Comparison of ENCODE assay signal across 18 mouse cellular contexts in the genomic region with DNA sequence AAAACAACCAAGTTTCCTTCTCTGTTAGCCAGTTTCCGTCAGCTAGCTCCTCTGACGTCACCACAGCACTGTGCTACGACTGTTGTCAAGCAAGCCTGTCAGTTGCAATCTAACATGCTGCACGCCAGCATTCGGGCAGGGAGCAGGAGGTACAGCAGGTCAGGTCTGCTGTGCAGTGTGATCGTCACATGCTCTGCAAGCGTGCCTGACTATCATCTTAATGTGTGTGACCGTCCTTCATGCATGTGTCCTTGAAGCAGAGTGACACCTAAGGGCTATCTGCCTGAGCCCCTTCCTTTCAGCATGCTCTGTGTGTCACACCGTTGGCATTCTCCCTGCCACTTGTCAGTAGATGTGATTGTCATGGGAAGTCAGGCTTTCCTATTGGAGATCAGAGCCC.
DNase-seq lines count a peak whose midpoint lies in the region; ATAC-seq and TF ChIP-seq lines count a peak whose summit lies in the region.
"Had no signal": no experiment of that assay in that cellular context is flagged by ENCODE, and none has a peak within 500 bp of the region (broad histone marks: within the 10 kb centered on the region; RNA-seq: fewer than 3 reads in every experiment).

No protein-coding gene starts in this region.

- 0 out of 2 replicates have a peak overlapping the region, but pooled peaks have one; percentile 2 for H3K27ac ChIP-seq in hindbrain, postnatal 0 days
- H3K27ac ChIP-seq: embryonic facial prominence, embryonic 12.5 days; forebrain, embryonic 12.5 days; limb, embryonic 13.5 days; neural tube, embryonic 12.5 days had no signal

- no peak for TF ChIP-seq CTCF in hindbrain, postnatal 0 days (IDR thresholded peaks at IDR 0.05; ENCODE audit: low read depth)

- H3K36me3 ChIP-seq in hindbrain, postnatal 0 days (ENCODE audit: insufficient read depth, low read length): peaks cover 8% of the 10 kb centered on the region; the same call in 1 of the 2 replicates

- H3K9me3 ChIP-seq in hindbrain, postnatal 0 days (ENCODE audit: low read length): no peaks in the 10 kb centered on the region
- H3K9me3 ChIP-seq: embryonic facial prominence, embryonic 12.5 days; forebrain, embryonic 12.5 days; limb, embryonic 13.5 days; neural tube, embryonic 12.5 days had no signal

- intact Hi-C loops in heart, postnatal 25 days (cut with DNase I): no loop called here

- no peaks in the 10 kb centered on the region for H3K27me3 ChIP-seq in hindbrain, postnatal 0 days (ENCODE audit: insufficient read depth, low read length)
- H3K27me3 ChIP-seq: embryonic facial prominence, embryonic 12.5 days; forebrain, embryonic 12.5 days; limb, embryonic 13.5 days; neural tube, embryonic 12.5 days had no signal

- 48% methylated on average over 9 of the region's 9 CpGs for WGBS in hindbrain, postnatal 0 days

- H3K9ac ChIP-seq in hindbrain, postnatal 0 days (replicated peaks; ENCODE audit: low read length): no peak overlapping the region
- H3K9ac ChIP-seq: embryonic facial prominence, embryonic 12.5 days; forebrain, embryonic 12.5 days; limb, embryonic 13.5 days; neural tube, embryonic 12.5 days had no signal

- H3K4me2 ChIP-seq in hindbrain, postnatal 0 days (ENCODE audit: low read depth, low read length): no peak overlapping the region
- H3K4me2 ChIP-seq: embryonic facial prominence, embryonic 12.5 days; forebrain, embryonic 12.5 days; limb, embryonic 13.5 days; neural tube, embryonic 12.5 days had no signal

- no peak overlapping the region for H3K4me3 ChIP-seq in hindbrain, postnatal 0 days (ENCODE audit: low read length)
- H3K4me3 ChIP-seq: embryonic facial prominence, embryonic 12.5 days; forebrain, embryonic 12.5 days; limb, embryonic 13.5 days; neural tube, embryonic 12.5 days had no signal

- peak; percentile 58 for ATAC-seq in hindbrain, postnatal 0 days
- no peak for ATAC-seq in monocyte, adult 5-6 weeks (replicated peaks; ENCODE audit: insufficient number of reproducible peaks, low FRiP score, low TSS enrichment, poor library complexity, severe bottlenecking)
- ATAC-seq: inflammation-experienced regulatory T-cells, adult 6 months had no signal

- peak; percentile 96 for DNase-seq in heart, adult 11 months
- DNase-seq in heart, postnatal 25 days (ENCODE audit: low spot score): no peak
- peak; percentile 50 for DNase-seq in brain, adult 2 months (ENCODE audit: low read depth, low spot score)
- peak; percentile 15 to 37 for DNase-seq in heart, adult 9 months (ENCODE audit: low spot score in 2 of 2)
- peak; percentile 30 for DNase-seq in hindbrain, postnatal 0 days (ENCODE audit: low spot score)
- no peak for DNase-seq in right cerebral cortex, postnatal 25 days
- DNase-seq: cerebellum, adult 8-10 months; gastrocnemius, postnatal 25 days; kidney, postnatal 36 days; layer of hippocampus, postnatal 36 days; lung, adult 2 months; thymus, postnatal 25 days had no signal

- peaks cover 9% of the 10 kb centered on the region for H3K4me1 ChIP-seq in hindbrain, postnatal 0 days (ENCODE audit: insufficient read depth, low read length)
- H3K4me1 ChIP-seq: embryonic facial prominence, embryonic 12.5 days had no signal

Comparison
In these comparisons a context has a peak if more than half of its experiments do, and no peak if none do; other contexts are left out.
1. DNase-seq: peak in heart, adult 11 months (single experiment), brain, adult 2 months (single experiment), heart, adult 9 months (2 of 2) and hindbrain, postnatal 0 days (single experiment); none in heart, postnatal 25 days (single experiment) and right cerebral cortex, postnatal 25 days (single experiment).